In the genomic region with DNA sequence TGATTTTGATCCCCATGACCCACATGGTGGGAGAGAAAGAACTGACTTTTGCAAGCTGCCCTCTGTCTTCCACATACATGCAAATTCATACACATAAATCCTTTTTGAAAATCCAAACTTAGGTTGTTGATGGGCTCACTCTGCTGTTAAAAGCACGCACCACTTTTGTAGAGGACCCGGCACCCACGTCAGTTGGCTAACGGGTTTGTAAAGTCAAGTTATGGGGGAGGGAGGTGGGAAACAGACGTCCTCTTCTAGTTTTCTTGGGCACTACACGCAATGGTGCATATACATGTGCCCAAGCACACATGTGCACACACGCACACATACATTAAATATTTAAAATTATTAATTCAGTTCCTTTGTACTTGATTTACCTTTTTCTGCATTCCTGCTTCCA, we compare ENCODE assay signal across 12 mouse cellular contexts.
A peak's percentile ranks its signal among the peaks of the same experiment; 100 is the strongest.
DNase-seq lines count a peak whose midpoint lies in the region; ATAC-seq lines count a peak whose summit lies in the region.
"Had no signal": no experiment of that assay in that cellular context is flagged by ENCODE, and none has a peak within 500 bp of the region (broad histone marks: within the 10 kb centered on the region; RNA-seq: fewer than 3 reads in every experiment).

No protein-coding gene starts in this region.

- peak; percentile 51 for DNase-seq in cerebellum, adult 9-10 months
- peak; percentile 70 for DNase-seq in heart, adult 11 months
- no peak for DNase-seq in heart, adult 9 months (ENCODE audit: low spot score in 2 of 2)
- DNase-seq in layer of hippocampus, adult 9-10 months (ENCODE audit: low spot score) = no peak
- DNase-seq: adrenal gland, adult 2 months; adrenal gland, postnatal 10 days; adrenal gland, postnatal 25 days; cerebellum, adult 18-20 months; cerebellum, adult 8-10 months; cerebellum, postnatal 25 days; embryo, embryonic 11 days had no signal

- ATAC-seq in cerebellum, adult (ENCODE audit: insufficient number of reproducible peaks, low FRiP score, low TSS enrichment) = no peak

Comparison
In these comparisons a context has a peak if more than half of its experiments do, and no peak if none do; other contexts are left out.
1. DNase-seq: peak in cerebellum, adult 9-10 months (single experiment) and heart, adult 11 months (single experiment); none in heart, adult 9 months (0 of 2) and layer of hippocampus, adult 9-10 months (single experiment).